Mouse (Mus musculus): ENCODE data around the gene Ctdspl. TPM values are rescaled to one million over a fixed set of nuclear protein-coding genes. Genes with fewer than 3 reads are reported as not detected.

Gene Ctdspl
- polyA plus RNA-seq, 2 experiments: 2.3 to 3.6 TPM

DNA sequence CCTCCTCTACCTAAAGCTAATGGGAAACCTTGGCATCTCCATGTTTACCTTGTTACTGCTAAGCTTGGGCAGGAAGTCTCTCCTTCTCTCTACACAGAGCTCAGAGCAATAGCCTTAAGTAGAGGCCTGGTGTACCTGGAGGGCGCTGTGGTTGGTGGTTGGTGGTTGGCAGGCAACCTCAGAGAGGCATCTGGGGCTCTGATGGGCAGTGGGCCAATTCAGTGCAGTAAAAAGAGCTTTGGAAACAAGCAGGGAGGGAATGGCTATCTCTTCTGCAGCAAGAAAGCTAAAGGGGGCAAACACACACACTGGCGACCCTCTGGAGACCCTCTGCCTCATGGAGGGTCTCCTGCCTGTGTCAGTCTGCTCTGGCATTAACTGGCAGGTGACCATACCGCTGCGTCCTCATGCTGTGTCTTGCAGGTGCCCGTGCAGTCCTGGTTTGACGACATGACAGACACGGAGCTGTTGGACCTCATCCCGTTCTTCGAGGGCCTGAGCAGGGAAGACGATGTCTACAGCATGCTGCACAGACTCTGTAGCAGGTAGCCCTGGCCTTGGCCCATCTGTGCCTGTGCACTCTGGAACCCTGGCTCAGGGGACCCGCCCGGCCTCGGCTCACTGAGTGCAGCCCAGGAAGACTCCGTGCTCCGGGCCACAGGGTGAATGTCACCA is 114.0 kb downstream of the Ctdspl start:
- ATAC-seq (ENCODE audit: insufficient read depth): no peak
- no peaks in the 10 kb centered on the region for H3K9me3 ChIP-seq (ENCODE audit: control insufficient read depth, low read length)
- no peak overlapping the region for H3K27ac ChIP-seq
- H3K4me3 ChIP-seq (ENCODE audit: insufficient read depth in 1 of 2, low read depth in 2 of 2, low read length in 2 of 2): no peak overlapping the region
- TF ChIP-seq CTCF (IDR thresholded peaks at IDR 0.05; ENCODE audit: low read depth) (no peak), EP300 (IDR thresholded peaks at IDR 0.05; ENCODE audit: low read depth) (no peak)
- no peaks in the 10 kb centered on the region for H3K4me1 ChIP-seq (replicated peaks; ENCODE audit: control insufficient read depth in 2 of 2, insufficient read depth in 2 of 2, low read length in 1 of 2)
- 81% methylated on average over 15 of the region's 15 CpGs for WGBS (ENCODE audit: insufficient replicate concordance)
- DNase-seq (ENCODE audit: low read depth in 3 of 3, low spot score in 3 of 3): no peak
- no peaks in the 10 kb centered on the region; the same call in 1 of the 2 replicates for H3K36me3 ChIP-seq (replicated peaks; ENCODE audit: control insufficient read depth, insufficient read depth, low read depth)
- no peak overlapping the region for H3K9ac ChIP-seq (replicated peaks)
- H3K27me3 ChIP-seq (ENCODE audit: control insufficient read depth, insufficient read depth, low read length): no peaks in the 10 kb centered on the region
- H3K4me2 ChIP-seq (ENCODE audit: low read depth): no peak overlapping the region

DNA sequence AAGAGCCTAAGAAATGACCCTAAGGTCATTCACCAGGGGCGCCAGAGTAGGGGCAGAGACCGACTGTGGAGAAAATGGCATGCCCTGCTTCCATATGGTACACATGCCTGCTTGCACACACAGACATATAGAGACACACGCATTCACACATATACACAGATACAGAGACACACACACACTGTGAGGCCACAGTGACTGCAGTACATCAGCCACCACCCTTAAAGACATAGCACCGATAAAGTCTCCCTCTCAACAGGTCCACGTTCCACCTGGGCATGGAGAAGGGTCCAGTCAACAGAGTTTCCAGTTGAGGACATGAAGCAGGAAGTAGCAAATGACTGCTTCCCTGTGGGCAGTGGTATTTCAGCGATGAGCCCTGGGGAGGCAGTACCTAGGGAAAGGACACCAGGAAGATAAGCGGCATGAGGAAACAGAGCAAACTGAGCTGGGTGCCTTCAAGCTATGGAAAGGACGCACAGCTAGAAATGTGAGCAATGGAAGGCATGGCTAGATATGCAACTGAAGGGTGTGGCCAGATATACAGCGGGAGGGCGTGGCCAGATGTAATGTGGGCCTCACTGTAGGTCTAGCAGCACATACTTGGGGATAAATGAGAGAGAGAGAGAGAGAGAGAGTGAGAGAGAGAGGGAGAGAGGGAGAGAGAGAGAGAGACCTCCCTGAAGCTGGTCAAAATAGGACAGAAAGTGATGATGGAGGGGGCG is 122.1 kb downstream of the Ctdspl start:
- H3K4me1 ChIP-seq (replicated peaks; ENCODE audit: control insufficient read depth in 2 of 2, insufficient read depth in 2 of 2, low read length in 1 of 2): peaks cover 12 to 20% of the 10 kb centered on the region in 2 experiments
- ATAC-seq (ENCODE audit: insufficient read depth) (peak; percentile 88), DNase-seq (ENCODE audit: low read depth in 3 of 3, low spot score in 3 of 3) (peak; percentile 57 to 65 (median 59))
- no peak for TF ChIP-seq CTCF (IDR thresholded peaks at IDR 0.05; ENCODE audit: low read depth)
- TF ChIP-seq EP300 (IDR thresholded peaks at IDR 0.05; ENCODE audit: low read depth): no peak
- H3K9me3 ChIP-seq (ENCODE audit: control insufficient read depth, low read length): no peaks in the 10 kb centered on the region
- H3K36me3 ChIP-seq (replicated peaks; ENCODE audit: control insufficient read depth, insufficient read depth, low read depth): no peaks in the 10 kb centered on the region
- H3K4me3 ChIP-seq (ENCODE audit: insufficient read depth in 1 of 2, low read depth in 2 of 2, low read length in 2 of 2): no peak overlapping the region
- peak overlapping the region; percentile 44 for H3K4me2 ChIP-seq (ENCODE audit: low read depth)
- no peak overlapping the region for H3K9ac ChIP-seq (replicated peaks)
- peak overlapping the region; percentile 56 for H3K27ac ChIP-seq
- 37% methylated on average over 11 of the region's 11 CpGs for WGBS (ENCODE audit: insufficient replicate concordance)
- peaks cover 3% of the 10 kb centered on the region for H3K27me3 ChIP-seq (ENCODE audit: control insufficient read depth, insufficient read depth, low read length)

DNA sequence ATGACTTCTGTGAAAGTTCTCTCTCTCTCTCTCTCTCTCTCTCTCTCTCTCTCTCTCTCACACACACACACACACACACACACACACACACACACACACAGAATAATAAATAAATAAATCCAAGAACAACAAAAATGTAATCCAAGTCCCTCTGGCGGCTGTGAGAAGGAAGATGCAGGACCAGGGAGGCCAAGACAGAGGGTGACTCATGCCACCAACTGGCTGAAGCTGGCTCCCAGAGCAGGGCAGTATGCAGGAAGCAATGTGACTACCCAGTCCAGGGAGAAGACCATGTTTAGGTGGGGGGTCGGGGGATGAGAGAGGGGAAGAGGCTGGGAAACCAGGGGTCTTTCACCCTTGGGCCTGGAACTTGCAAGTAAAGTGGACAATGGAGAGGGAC is 124.9 kb downstream of the Ctdspl start:
- TF ChIP-seq CTCF (IDR thresholded peaks at IDR 0.05; ENCODE audit: low read depth): 0 out of 2 replicates have a peak, but pooled peaks have one; percentile 8
- TF ChIP-seq EP300 (IDR thresholded peaks at IDR 0.05; ENCODE audit: low read depth): no peak
- H3K4me1 ChIP-seq (replicated peaks; ENCODE audit: control insufficient read depth in 2 of 2, insufficient read depth in 2 of 2, low read length in 1 of 2): peaks cover 12 to 20% of the 10 kb centered on the region in 2 experiments
- 53% methylated on average over 2 of the region's 2 CpGs for WGBS (ENCODE audit: insufficient replicate concordance)
- H3K4me2 ChIP-seq (ENCODE audit: low read depth): no peak overlapping the region
- no peak overlapping the region for H3K9ac ChIP-seq (replicated peaks)
- H3K27me3 ChIP-seq (ENCODE audit: control insufficient read depth, insufficient read depth, low read length): peaks cover 3% of the 10 kb centered on the region
- no peaks in the 10 kb centered on the region for H3K9me3 ChIP-seq (ENCODE audit: control insufficient read depth, low read length)
- ATAC-seq (ENCODE audit: insufficient read depth) (no peak), DNase-seq (ENCODE audit: low read depth in 3 of 3, low spot score in 3 of 3) (no peak)
- H3K27ac ChIP-seq: no peak overlapping the region
- no peak overlapping the region for H3K4me3 ChIP-seq (ENCODE audit: insufficient read depth in 1 of 2, low read depth in 2 of 2, low read length in 2 of 2)
- no peaks in the 10 kb centered on the region for H3K36me3 ChIP-seq (replicated peaks; ENCODE audit: control insufficient read depth, insufficient read depth, low read depth)

DNA sequence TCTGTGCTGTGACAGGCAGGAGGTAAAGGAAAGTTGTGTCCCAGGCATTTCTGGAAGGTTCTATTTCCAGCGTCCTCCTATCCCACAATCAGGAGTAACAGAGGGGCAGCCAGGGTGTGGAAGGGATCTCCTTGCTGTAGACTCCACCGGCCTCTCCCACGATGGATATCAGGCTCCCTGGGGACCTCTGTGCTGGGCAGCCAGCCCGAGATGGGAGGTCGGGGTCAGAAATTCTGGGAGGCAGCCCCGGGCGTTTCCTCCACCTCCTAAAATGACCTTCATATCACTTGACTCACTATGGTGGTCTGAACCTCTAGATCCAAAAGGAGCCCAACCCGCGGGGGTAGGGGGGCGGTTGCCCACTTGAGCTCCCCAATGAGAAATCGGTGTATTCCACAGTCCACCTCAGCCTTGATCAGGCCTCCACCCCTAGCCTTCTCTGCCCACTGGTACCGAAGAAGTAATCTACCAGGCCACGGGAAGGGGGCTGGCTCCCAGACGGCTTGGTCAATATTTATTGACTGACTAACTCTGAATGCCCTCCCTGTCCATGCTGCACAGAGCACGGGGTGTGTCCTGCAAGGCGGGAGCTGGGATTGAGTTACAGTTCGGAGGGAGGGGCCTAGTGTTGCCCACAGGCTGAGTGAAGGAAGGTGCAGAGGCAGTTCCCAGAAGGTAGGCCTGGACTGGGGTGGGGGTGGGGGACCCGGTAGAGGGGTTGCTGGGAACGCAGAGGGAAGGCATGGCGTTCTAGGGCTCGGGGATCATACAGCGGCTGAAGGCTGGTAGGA is 126.1 kb downstream of the Ctdspl start, which contains the start of gene Vill:
Vill (plus strand) TSS at position 625 of the 791 bp plus-strand sequence.
- Histone ChIP-seq H3K9me3 (ENCODE audit: control insufficient read depth, low read length) (no peaks in the 10 kb centered on the region), H3K27me3 (ENCODE audit: control insufficient read depth, insufficient read depth, low read length) (peaks cover 3% of the 10 kb centered on the region), H3K4me3 (ENCODE audit: insufficient read depth in 1 of 2, low read depth in 2 of 2, low read length in 2 of 2) (peak within 1 kb of the TSS; percentile 18 to 28; a peak in 2 of 4 replicates), H3K4me1 (replicated peaks; ENCODE audit: control insufficient read depth in 2 of 2, insufficient read depth in 2 of 2, low read length in 1 of 2) (peaks cover 12 to 18% of the 10 kb centered on the region in 2 experiments), H3K27ac (no peak within 1 kb of the TSS), H3K4me2 (ENCODE audit: low read depth) (peak within 1 kb of the TSS; percentile 44), H3K9ac (replicated peaks) (no peak within 1 kb of the TSS), H3K36me3 (replicated peaks; ENCODE audit: control insufficient read depth, insufficient read depth, low read depth) (no peaks in the 10 kb centered on the region)
- 28% methylated on average over 22 of the region's 22 CpGs for WGBS (ENCODE audit: insufficient replicate concordance)
- ATAC-seq (ENCODE audit: insufficient read depth) (0 out of 2 replicates have a peak, but pooled peaks have one; percentile 19), DNase-seq (ENCODE audit: low read depth in 3 of 3, low spot score in 3 of 3) (no peak)
- TF ChIP-seq EP300 (IDR thresholded peaks at IDR 0.05; ENCODE audit: low read depth) (no peak), CTCF (IDR thresholded peaks at IDR 0.05; ENCODE audit: low read depth) (no peak)
